Mouse (Mus musculus) lung, adult 2 months (tissue): ENCODE measurements around the gene Cwc27. TPM values are rescaled to one million over a fixed set of nuclear protein-coding genes. Genes with fewer than 3 reads are reported as not detected.

ENCODE experiments used
- DNase-seq: peaks from one replicate; pipeline ENCODE4 v3.0.0; 2022
- H3K4me1 ChIP-seq: fragments of 200-500 bp; 2 replicates; pipeline ENCODE4 v1.6.1; 2011; ENCODE audit warnings: low read length; ENCODE audit not compliant: control insufficient read depth, insufficient read depth
- H3K4me3 ChIP-seq: fragments of 200-500 bp; replicated peaks from 2 replicates; pipeline ENCODE3; 2011; ENCODE audit warnings: low read depth, mild to moderate bottlenecking, control low read depth, low read length; ENCODE audit errors: extremely low read depth
- CTCF ChIP-seq: fragments of 200-500 bp; IDR thresholded peaks from 2 replicates; pipeline ENCODE4 v1.5.1; 2011; ENCODE audit warnings: mild to moderate bottlenecking, low read length, control low read depth; ENCODE audit not compliant: insufficient read depth
- POLR2A ChIP-seq: fragments of 200-500 bp; IDR thresholded peaks from 2 replicates; pipeline ENCODE4 v1.6.1; 2011; ENCODE audit warnings: low read depth, mild to moderate bottlenecking, control low read depth, low read length, borderline replicate concordance; ENCODE audit errors: extremely low read depth
- WGBS: fragments of 180-500 bp; shearing (Covaris S2); methylation state at CpG from one replicate; pipeline ENCODE4 v1.1.7; 2018; 5-methylcytosine and 5-hydroxymethylcytosine counted together
- polyA plus RNA-seq: library from polyadenylated mRNA; depleted of rRNA; stranded (reverse); fragments of >200 nt; gene quantifications from 2 replicates; pipeline ENCODE4 v1.2.3, GENCODE M21; 2012

Cwc27 gene
- polyA plus RNA-seq, 1 experiment, result 2.4 TPM

DNA sequence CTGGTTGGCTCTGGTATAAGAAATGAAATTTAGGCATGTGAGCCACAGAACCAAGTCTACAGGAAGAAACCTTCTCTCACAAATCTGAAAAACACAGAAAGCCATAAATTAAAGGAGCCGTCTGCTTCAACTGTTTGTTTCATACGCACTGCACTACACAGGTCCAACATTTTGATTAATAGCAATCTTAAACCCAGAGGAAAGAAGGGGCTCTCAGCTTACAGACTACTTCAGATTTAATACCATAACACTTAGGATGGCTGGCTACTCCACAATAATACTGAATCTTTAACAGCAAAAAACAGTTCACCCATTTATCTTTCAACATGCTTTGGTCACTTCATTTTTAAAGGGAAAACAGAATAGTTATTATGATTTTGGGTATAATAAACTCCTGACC, 182.2 kb downstream of the Cwc27 start:
- no peak for DNase-seq
- H3K4me3 ChIP-seq, result no peak overlapping the region
- no peaks in the 10 kb centered on the region for H3K4me1 ChIP-seq
- 77% methylated on average over 2 of the region's 2 CpGs for WGBS
- no peak for TF ChIP-seq CTCF
- no peak for TF ChIP-seq POLR2A

DNA sequence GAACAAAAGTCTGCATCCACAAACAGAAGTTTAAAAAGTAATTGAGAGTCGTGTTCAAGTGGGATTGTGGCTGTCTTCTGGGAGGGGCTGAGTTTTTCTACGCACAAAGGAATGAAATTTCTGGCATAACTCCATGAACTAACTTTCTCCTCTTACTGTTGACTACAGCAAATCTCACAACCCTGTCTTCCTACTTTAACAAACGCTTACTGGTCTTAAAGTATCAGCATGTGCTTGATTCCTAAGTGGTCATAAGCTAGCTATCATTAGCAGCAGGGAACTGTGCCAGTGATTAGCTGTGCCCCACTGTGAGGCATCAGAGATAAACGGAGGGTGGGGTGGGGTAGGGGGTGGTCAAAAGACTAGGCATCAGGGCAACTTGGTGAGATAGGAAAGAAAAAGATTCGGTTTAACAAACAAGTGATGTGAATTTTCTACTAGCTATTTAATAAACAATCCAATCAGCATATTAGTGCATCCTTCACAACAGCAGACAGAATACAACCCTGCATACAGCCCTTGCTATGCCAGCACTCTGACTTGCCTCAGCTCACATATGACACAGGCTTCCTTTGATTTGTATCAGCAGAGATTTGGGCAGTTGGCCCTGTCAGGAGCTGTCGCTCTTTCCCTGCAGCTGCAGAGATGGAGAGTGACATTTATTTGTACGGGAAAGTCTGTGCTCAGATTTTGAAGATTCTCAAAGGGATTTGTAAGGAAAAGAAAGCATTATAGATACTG, 184.3 kb downstream of the Cwc27 start:
- H3K4me1 ChIP-seq, result no peaks in the 10 kb centered on the region
- no peak for DNase-seq
- TF ChIP-seq POLR2A (no peak), CTCF (no peak)
- 49% methylated on average over 7 of the region's 7 CpGs for WGBS
- H3K4me3 ChIP-seq, result no peak overlapping the region

DNA sequence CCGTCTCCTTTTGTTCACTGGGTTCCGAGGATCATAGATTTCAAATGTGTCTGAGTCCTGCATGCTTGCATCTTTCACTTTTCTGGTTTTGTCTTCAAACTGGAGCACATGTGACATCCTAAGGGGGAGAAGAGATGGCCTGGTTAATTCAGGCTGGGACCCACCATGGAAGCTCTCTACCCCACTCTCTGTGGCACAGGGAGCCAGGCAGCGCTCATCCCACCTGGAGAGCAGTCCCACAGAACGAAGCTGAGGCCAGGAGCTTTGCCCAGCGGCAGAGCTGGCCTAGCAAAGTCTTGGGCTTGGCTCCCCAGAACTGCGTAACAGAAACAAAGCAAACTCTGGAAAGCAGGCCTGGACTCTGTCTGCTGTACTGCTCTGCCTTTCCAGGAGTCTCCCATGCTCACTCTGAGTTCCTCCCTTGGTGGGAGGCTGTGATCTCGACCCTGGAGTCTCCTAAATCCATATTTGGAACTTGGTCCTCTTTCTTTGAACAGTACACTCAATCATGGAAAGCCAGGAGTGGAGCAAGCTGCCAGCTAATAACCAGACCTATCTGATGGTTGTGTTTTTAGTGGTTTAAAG, 185.2 kb downstream of the Cwc27 start:
- H3K4me1 ChIP-seq, result no peaks in the 10 kb centered on the region
- DNase-seq, result no peak
- no peak for TF ChIP-seq CTCF
- TF ChIP-seq POLR2A, result no peak
- no peak overlapping the region for H3K4me3 ChIP-seq
- WGBS, result 80% methylated on average over 7 of the region's 7 CpGs

DNA sequence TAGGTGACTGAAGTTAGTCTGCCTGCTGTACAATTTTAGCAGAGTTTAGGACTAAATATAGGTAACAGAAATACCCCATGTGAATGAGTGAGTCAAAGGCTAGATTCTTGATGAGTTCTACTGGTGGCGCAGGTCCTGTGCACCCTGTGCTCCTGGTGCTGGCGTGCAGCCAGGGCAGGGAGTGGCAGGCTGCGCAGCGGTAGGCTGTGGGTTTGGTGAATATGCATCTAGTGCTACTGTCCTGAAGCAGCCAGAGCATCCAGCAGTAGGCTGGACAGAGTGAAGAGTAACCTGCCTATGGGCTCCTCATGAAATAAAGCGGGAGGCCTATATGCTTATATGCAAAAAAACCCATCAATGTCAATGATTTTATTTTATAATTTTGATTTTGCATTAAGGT, 186.1 kb downstream of the Cwc27 start:
- Histone ChIP-seq H3K4me1 (no peaks in the 10 kb centered on the region), H3K4me3 (no peak overlapping the region)
- no peak for DNase-seq
- TF ChIP-seq POLR2A (no peak), CTCF (no peak)
- WGBS, result 80% methylated on average over 5 of the region's 5 CpGs

DNA sequence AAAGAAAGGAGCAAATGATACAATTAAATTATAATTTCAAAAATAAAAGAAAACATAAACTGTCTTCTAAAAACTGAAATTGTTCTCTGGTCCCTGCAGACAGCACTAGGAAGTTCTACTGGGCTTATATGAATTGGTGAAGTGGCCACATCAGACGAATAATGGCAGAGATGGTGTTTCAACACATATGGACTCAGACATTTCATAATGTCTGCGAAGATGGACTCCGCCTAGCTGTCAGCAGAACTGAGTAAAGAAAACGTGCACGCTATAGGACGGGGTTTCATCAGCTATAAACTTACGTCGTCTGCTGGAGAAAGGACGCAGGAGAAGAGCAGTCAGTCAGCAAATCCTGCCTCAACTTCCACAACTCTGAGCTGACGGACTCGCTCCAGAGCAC, 187.3 kb downstream of the Cwc27 start:
- Histone ChIP-seq H3K4me3 (no peak overlapping the region), H3K4me1 (no peaks in the 10 kb centered on the region)
- no peak for TF ChIP-seq POLR2A
- no peak for TF ChIP-seq CTCF
- WGBS, result 91% methylated on average over 11 of the region's 11 CpGs
- no peak for DNase-seq

DNA sequence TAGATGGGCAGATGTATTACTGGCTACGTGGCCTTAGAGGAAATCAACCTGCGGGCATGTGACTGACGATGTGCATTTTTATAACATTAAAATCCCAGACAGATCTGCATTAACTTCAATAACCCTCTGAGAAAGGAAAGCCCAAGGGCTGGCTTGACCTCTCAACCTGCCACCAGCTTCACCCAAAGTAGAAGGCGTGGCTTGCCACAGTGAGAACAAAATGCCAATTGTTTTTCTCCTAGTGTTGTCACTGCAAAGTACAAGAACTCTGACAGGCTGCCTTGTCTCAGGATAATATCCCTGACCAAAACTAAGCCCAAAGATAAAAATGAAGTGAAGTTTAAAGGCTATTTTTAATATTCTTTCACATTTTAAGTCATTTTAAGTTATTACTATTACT, 188.9 kb downstream of the Cwc27 start:
- no peak for TF ChIP-seq CTCF
- TF ChIP-seq POLR2A, result no peak
- no peak for DNase-seq
- WGBS, result 82% methylated on average over 4 of the region's 4 CpGs
- Histone ChIP-seq H3K4me3 (no peak overlapping the region), H3K4me1 (no peaks in the 10 kb centered on the region)

DNA sequence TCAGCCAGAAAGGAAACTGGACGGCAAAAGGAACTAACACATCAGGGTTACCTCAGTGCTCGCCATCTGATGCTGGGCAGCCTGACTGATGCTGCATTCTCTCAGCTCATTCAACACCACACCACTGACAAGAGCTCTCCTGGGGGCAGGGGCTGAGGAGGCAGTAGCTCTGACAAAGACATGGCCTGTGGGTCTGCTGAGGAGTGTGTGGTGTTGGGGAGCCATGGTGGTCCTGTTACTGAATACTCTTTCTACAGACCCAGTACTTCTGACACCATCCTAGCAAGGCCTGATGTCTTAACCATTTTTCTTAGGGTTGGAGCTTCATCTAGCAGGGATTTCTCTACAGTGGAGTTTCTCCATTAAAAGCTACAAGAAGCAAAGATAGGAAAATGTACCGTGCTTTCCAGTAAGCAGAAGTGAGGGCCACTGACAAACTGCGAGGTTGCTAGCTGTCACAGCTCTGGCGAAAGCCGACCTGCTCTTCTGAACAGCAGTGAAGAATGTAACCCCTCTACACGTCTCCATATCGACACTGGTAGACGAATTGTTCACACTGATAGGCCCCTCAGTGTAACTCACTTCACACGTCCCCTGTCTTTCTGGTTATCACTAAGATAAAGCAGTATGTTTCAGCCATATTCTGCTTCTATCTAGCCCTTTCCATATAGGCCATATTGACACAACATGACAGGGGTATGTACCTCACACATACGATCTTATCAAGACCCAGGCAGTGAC, 189.6 kb downstream of the Cwc27 start:
- WGBS, result 70% methylated on average over 11 of the region's 11 CpGs
- no peak for DNase-seq
- H3K4me3 ChIP-seq, result no peak overlapping the region
- TF ChIP-seq CTCF (no peak), POLR2A (no peak)
- no peaks in the 10 kb centered on the region for H3K4me1 ChIP-seq

DNA sequence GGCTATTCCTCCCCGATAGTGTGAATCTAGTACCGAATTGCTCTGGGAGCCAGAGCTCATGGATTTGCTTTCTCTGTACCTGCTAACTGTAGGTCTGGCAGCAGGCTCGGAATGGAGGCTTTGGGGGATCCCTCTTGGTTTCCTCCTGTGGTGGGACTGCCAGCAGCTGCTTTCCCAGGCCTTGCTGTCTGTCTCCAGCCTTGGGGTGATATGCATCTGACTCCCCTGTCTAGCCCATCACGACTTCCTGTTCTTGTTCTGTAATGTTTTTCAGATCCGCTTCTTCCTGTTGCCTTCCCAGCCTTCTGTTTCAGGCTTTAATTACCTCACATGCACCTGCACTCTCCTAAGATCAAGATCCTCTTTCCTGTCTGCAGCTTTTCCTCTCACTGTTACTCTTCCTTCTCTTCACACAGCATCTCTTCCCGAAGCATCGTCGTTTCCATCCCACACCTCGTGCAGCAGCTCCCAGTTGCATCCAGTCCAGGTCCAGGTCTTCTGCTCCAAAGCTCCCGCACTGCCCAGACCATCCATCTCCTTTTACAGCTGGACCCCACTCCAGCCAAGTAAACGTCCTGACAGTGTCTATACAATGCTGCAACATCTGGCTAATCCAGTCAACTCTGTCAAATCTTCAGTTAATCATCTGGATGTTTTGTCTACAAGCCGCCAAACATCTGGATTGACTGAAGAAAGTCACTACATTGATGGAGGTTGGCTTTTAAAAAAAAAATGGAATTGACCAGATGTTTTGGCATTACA, 193.6 kb downstream of the Cwc27 start:
- WGBS, result 48% methylated on average over 12 of the region's 12 CpGs
- Histone ChIP-seq H3K4me1 (no peaks in the 10 kb centered on the region; the same call in 1 of the 2 replicates), H3K4me3 (no peak overlapping the region)
- DNase-seq, result no peak
- TF ChIP-seq POLR2A, result no peak
- no peak for TF ChIP-seq CTCF

DNA sequence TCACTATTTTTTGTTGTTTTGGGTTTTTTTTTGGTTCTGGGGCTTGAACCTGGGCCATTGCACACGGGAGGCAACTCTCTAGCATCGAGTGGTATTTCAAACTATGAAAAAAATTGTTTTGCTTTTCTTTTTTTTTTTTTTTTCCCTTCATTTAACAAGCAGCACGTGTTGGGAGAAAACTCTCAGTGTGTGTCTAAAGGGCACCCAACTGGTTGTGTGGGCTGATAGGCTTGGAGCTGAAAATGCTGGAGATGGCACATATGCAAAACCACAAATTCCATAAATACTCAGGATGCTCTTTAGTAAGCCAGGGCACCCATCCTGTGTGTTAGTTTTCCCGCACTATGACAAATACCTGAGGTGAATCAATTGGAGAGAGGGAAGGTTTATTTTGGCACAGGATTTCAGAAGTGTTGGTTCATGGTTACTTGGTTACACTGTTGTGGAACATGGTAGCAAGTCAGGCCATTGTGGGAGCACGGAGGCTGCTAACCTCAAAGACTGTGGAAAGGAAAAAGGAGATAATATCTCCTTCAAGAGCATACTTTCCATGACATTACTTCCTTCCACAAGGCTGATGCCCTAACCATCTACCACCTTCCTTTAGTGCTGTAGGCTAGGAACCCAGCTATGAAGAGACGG, 194.7 kb downstream of the Cwc27 start:
- H3K4me3 ChIP-seq, result no peak overlapping the region
- H3K4me1 ChIP-seq, result no peaks in the 10 kb centered on the region; the same call in 1 of the 2 replicates
- TF ChIP-seq POLR2A (no peak), CTCF (no peak)
- no peak for DNase-seq
- 52% methylated on average over 6 of the region's 6 CpGs for WGBS
